Mouse (Mus musculus) CD8-positive naive resting alpha-beta T cell, adult 2 months (primary cell): ENCODE results near the gene Atxn7.
"Not testable (repeated sequence)": the region's sequence is repeated elsewhere in the genome, so short reads cannot be mapped to it uniquely, and the experiment has no call there.

Experiments used
- DNase-seq, 2 experiments: peaks; one replicate each; pipeline ENCODE4 v3.0.0; 2022; ENCODE audit warnings: low read depth in 2 of 2, low spot score in 2 of 2

Atxn7 gene

GRCm38 (mm10) chr14:13961401-13962112 is at the start of gene Atxn7, which contains the start of gene Thoc7:
TSS of gene Atxn7 (plus strand) at chr14:13961440.
TSS of gene Thoc7 (minus strand) at chr14:13961852.
- DNase-seq, result peak; percentile 26 to 38

DNA sequence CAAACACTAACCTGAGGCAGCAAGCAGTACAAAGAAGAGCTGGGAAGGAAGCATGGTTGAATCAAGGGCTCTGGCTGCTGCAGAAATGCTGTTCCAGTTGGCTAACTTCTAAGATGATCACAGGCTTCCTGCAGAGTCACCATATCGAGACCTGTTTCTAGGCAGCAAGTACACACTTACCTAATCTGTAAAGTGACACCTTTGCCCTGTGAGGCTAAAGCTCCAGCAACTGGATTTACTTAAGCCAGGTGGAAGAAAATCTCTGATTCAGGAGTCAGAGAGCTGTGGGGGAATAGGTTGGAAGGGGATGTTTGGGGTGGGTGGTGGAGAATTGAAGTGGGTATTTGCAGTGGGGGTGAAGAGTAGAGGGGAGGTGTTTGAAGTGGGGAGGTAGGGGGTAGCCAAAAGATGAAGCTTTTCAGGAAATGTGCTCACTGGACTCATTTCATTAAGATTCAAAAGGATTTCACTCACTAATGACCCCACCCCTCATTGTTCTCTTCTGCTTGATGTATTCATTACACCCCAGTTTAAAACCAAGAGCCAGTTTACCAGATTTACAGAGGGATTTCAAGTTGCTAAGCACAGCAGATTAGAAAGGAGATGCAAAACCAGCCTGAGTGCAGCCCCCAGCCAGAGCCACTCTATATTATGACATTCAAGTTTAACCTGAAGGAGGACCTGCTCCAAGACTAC is 46.7 kb upstream of the Atxn7 start, which contains the start of gene Gm281:
Gene Gm281, minus strand, starts transcription at position 92 of the 696 bp plus-strand sequence.
- DNase-seq, result no peak

DNA sequence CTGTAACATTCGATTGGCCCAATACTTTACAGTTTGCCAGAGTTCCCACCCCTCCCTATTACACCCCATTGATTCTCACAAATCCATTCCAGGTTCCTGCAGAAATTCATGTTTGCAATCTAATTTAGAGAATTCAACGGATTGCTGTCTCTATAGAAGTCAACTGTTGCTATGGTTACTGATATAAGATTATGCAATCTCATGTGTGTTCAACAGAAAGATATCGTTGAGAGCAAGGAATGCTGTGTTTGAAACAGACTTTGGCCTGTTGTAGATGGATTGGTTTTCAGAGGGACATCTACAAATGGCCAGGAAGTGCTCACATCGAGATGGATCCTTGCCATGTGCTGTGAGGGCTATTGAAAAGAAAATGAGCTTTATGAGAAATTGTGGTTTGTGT is 46.0 kb upstream of the Atxn7 start:
- no peak for DNase-seq

- no peak for DNase-seq
Measured at GRCm38 (mm10) chr14:13917208-13917607, 44.0 kb upstream of the Atxn7 start.

DNA sequence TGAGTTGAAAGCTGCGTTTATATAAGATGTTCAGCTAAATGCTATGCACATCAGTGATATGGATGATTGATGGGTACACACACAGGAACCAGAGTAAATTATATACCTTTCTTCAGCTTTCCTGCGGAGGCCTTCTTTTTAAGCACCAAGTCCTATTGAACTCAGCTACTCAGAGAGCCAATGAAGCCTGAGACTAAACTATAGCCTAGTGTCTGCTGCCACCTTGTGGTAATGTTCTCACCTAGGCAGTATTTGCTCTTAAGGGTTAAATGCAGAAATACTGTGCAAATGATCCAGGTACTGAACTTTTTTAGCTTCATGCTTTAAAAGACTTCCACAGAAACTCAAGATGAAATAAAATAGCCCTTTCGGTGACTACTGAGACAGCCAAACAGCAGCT is 43.6 kb upstream of the Atxn7 start:
- no peak for DNase-seq

DNA sequence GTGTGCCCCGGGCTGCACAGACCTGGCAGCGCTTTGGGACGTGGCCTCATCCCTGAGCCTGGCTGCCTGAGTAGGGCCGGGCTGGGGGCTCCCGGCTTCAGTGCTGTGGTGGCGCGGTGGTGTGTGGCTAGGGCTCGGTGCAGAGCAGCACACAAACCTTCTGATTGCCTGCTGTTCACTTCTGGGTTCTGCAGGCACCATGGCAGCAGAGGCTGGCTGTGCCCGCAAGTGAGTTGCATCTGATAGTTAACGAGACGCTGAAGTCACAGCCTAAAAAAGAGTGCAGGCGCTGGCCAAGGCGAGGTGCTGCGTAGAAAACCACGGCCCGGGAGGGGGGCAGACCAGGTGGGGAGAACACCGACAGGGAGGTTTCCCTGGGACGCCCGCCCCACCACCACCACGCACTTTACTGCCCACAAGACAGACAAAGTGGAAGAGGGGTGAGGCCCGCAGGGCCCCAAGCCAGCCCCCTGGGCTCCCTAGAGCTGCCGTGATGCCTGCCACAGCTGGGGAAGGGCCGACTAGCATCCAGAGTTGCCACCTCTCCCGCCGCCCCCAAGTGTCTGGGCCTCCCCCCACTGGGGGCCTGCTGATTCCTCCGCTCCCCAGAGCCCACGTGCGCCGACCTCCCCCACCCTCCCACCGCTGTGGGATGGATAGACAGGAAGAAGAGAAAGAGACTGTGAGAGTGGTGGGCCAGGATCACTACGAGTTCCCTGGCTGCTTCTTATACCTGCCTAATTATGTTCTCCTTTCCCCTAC is 27.8 kb upstream of the Atxn7 start:
- DNase-seq, result no peak

GRCm38 (mm10) chr14:13934052-13934371 is 27.2 kb upstream of the Atxn7 start:
- no peak for DNase-seq

GRCm38 (mm10) chr14:13944686-13945085 is 16.6 kb upstream of the Atxn7 start:
- DNase-seq, result no peak

GRCm38 (mm10) chr14:13948345-13948744 is 12.9 kb upstream of the Atxn7 start:
- DNase-seq, result no peak

DNA sequence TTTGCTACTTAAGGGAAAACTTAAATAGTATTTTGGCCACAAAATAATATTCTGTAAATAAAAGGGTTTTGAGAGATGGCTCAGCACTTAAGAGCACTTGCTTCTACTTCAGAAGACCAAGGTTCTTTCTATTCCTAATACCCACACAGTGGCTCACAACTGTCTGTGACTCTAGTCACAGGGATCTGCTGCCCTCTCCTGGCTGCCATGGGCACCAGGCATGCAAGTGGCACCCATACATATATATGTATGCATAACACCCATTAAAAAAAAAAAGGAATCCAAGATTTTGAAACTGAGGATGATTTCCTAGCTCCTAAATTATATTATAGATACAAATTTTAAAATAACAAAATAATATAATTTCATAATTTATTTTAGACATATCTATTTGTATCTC is 10.8 kb upstream of the Atxn7 start:
- peak in 1 of 2 experiments; percentile 38 for DNase-seq

DNA sequence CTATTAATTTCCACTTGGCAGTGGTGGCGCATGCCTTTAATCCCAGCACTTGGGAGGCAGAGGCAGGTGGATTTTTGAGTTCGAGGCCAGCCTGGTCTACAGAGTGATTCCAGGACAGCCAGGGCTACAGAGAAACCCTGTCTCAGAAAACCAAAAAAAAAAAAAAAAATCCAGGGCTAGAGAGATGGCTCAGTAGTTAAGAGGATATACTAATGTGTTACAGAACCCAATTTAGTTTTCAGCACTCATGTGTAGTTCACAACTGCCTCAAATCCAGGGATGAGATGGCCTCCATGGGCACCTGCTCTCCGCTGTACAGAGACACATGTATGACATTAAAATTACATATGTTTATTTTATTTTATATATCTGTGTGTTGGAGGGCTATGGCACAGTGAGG is 9.1 kb upstream of the Atxn7 start:
- not testable (repeated sequence) for DNase-seq

GRCm38 (mm10) chr14:13960079-13960478 is 1.2 kb upstream of the Atxn7 start:
- DNase-seq, result peak; percentile 38 to 45

GRCm38 (mm10) chr14:13960482-13961325 is 536 bp upstream of the Atxn7 start:
- DNase-seq, result peak; percentile 40 to 43

- DNase-seq, result no peak
Measured at GRCm38 (mm10) chr14:13962476-13962875, 1.2 kb downstream of the Atxn7 start.

GRCm38 (mm10) chr14:13963527-13963926 is 2.3 kb downstream of the Atxn7 start:
- DNase-seq, result no peak

DNA sequence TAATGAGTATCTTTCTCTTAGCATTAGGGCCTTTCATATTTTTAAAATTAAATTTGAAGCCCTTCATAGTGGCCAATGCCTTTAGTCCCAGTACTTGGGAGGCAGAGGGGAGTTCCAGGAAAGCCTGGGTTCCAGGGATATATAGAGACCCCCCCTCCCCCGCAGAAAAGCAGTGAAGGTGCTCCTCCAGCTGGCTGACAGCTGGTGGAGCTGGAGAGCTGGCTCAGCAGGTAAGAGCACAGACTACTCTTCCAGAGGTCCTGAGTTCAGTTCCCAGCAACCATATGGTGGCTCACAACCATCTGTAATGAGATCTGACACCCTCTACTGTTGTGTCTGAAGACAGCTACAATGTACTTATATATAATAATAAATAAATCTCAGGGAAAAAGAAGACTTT is 6.4 kb downstream of the Atxn7 start:
- no peak for DNase-seq

- DNase-seq, result no peak
Measured at GRCm38 (mm10) chr14:13968476-13968875, 7.2 kb downstream of the Atxn7 start.

- no peak for DNase-seq
Measured at GRCm38 (mm10) chr14:13970513-13970912, 9.3 kb downstream of the Atxn7 start.

DNA sequence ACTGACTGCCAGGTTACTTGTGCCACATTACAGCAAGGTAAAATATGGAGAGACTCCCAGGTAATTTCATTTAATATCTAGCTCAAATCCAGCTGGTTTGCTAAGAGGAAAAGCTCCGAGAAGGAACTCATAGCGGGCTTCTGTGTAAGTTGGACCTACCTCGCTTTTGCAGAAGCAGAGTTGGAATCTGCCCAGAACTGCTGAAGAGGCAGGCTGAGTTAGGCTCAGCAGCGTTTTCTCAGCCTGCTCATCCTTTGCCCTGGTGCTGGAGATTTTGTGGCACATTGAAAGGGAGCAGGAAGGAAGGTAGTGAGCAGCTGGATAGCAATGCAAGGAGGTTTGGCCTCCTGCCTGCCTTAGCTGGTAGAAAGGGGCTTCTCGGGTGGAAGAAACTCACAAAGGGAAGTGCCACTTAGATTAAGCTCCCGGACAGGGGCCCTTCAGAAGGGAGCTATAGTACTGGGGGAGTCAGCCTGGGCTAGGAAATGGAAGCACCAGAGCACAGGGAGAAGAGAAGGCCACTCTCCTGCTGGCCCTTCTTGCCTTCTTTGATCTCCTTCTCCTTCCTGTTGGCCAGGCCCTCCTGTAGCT is 10.5 kb downstream of the Atxn7 start:
- no peak for DNase-seq

GRCm38 (mm10) chr14:13977498-13977897 is 16.3 kb downstream of the Atxn7 start:
- DNase-seq, result no peak

DNA sequence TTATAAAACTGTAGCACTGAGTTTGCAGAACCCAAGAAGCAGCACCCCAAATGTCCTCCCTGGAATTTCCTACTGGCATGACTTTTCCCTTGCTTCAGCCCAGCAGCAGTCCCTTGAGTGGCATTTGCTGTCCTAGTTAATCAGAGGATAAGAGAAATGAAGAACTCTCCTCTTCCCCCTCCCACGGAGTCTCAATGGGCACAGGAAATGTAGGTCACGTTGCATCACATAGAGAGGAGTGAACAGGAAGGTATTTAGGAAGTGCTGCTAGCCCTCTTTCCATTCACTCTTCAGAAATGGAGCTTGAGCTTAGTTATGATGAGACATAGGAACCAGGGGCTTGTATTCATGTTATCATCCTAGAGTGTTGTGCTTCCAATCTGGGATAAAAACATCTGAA is 20.0 kb downstream of the Atxn7 start:
- DNase-seq, result no peak
